Mouse (Mus musculus) R1 (cell line): Measurements from ENCODE around the gene Gm20388.
A peak's percentile ranks its signal among the peaks of the same experiment; 100 is the strongest.

Source experiments
- DNase-seq: peaks from one replicate; pipeline ENCODE4 v3.0.0-alpha.2; 2018; ENCODE audit warnings: low read depth, low spot score

The Gm20388 gene

GRCm38 (mm10) chr8:122089186-122089700 lies 2178.6 kb downstream of the Gm20388 start:
- DNase-seq = no peak

- DNase-seq = no peak
Measured at GRCm38 (mm10) chr8:122092476-122092875, 2181.8 kb downstream of the Gm20388 start.

GRCm38 (mm10) chr8:122098766-122099165 lies 2188.1 kb downstream of the Gm20388 start:
- DNase-seq = no peak

GRCm38 (mm10) chr8:122099711-122100220 lies 2189.1 kb downstream of the Gm20388 start:
- DNase-seq = no peak

GRCm38 (mm10) chr8:122101816-122102215 lies 2191.2 kb downstream of the Gm20388 start:
- no peak for DNase-seq

GRCm38 (mm10) chr8:122102286-122102685 lies 2191.6 kb downstream of the Gm20388 start:
- DNase-seq = no peak

- no peak for DNase-seq
Measured at GRCm38 (mm10) chr8:122103241-122103640, 2192.6 kb downstream of the Gm20388 start.

- DNase-seq = peak; percentile 53
Measured at GRCm38 (mm10) chr8:122104658-122105057, 2194.0 kb downstream of the Gm20388 start.

- DNase-seq = no peak
Measured at GRCm38 (mm10) chr8:122106270-122106669, 2195.6 kb downstream of the Gm20388 start.

- peak; percentile 53 for DNase-seq
Measured at GRCm38 (mm10) chr8:122110240-122110866, 2199.7 kb downstream of the Gm20388 start.

GRCm38 (mm10) chr8:122110867-122111253 lies 2200.2 kb downstream of the Gm20388 start:
- DNase-seq = no peak

GRCm38 (mm10) chr8:122111745-122112144 lies 2201.1 kb downstream of the Gm20388 start:
- DNase-seq = no peak

- no peak for DNase-seq
Measured at GRCm38 (mm10) chr8:122112264-122112965, 2201.8 kb downstream of the Gm20388 start.

GRCm38 (mm10) chr8:122114890-122115289 lies 2204.2 kb downstream of the Gm20388 start:
- no peak for DNase-seq

GRCm38 (mm10) chr8:122116716-122117357 lies 2206.2 kb downstream of the Gm20388 start:
- DNase-seq = no peak

- no peak for DNase-seq
Measured at GRCm38 (mm10) chr8:122118097-122118496, 2207.5 kb downstream of the Gm20388 start.

GRCm38 (mm10) chr8:122118536-122118935 lies 2207.9 kb downstream of the Gm20388 start:
- DNase-seq = no peak

GRCm38 (mm10) chr8:122124326-122124725 lies 2213.7 kb downstream of the Gm20388 start:
- DNase-seq = peak; percentile 80

GRCm38 (mm10) chr8:122126659-122127058 lies 2216.0 kb downstream of the Gm20388 start:
- no peak for DNase-seq

GRCm38 (mm10) chr8:122134121-122134529 lies 2223.5 kb downstream of the Gm20388 start:
- no peak for DNase-seq

GRCm38 (mm10) chr8:122135494-122135893 lies 2224.9 kb downstream of the Gm20388 start:
- DNase-seq = no peak

GRCm38 (mm10) chr8:122139784-122140183 lies 2229.1 kb downstream of the Gm20388 start:
- DNase-seq = peak; percentile 41
